Mouse (Mus musculus) erythroblast, embryonic 14.5 days (primary cell): ENCODE results near the gene Gm15737.

Experiments used
- GATA1 ChIP-seq: IDR thresholded peaks from 2 replicates; pipeline ENCODE4 v1.6.1; 2012; ENCODE audit warnings: low read length, inconsistent platforms, mixed read lengths
- TAL1 ChIP-seq: IDR thresholded peaks from 3 replicates; pipeline ENCODE4 v1.6.1; 2012; ENCODE audit warnings: low read length, inconsistent platforms, mixed read lengths

DNA sequence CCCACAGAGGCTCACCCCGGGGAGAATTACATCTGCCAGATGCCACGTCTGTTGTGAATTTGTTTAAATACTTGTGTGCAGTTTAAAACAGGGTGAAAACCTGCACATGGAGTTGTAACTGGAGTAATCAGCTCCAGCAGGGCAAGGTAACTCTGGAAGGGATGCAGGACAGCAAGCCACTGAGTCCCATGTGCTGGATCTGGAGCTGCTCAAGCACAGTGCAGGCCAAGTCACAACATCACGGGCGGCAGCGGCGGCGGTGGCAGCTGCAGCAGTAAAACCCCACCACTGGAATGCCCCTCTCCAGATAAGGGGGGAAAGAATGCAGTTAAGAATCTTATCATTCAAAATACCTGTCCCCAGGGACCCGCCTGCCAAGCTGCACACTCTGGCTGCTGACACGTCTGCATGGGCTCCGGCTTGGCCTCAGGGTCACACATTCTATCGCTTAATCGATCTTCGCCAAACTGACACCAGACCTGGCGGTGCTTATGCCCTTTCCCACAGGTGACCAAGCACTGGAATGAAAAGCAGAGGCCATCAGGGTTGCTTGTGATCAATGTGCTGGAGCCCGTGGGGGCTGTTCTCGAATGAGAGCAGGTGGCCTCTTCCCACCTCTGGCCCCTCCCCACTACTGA lies 544 bp downstream of the Gm15737 start:
- no peak for TF ChIP-seq TAL1
- no peak for TF ChIP-seq GATA1
